Mouse (Mus musculus): ENCODE measurements around the gene Fam229a. TPM values are rescaled to one million over a fixed set of nuclear protein-coding genes. Genes with fewer than 3 reads are reported as not detected.

Gene Fam229a
- polyA plus RNA-seq, 1 experiment from 2014 or later: 1.4 TPM

Other genes with a start within 250 kb of the Fam229a start
- gene C77080, start 229.8 kb upstream of the Fam229a start, polyA plus RNA-seq (2015; fragmentation: Nextera tagmentation; extraction: Ambion mirVana): 7.0 and 10.8 TPM in 2 replicates
- gene Sync, start 203.6 kb upstream of the Fam229a start, polyA plus RNA-seq (2015; fragmentation: Nextera tagmentation; extraction: Ambion mirVana): 1.7 and 1.9 TPM in 2 replicates
- 238 and 242 TPM in 2 replicates for gene Rbbp4, start 155.8 kb upstream of the Fam229a start, polyA plus RNA-seq (2015; fragmentation: Nextera tagmentation; extraction: Ambion mirVana)
- gene Zbtb8os, start 155.5 kb upstream of the Fam229a start, polyA plus RNA-seq (2015; fragmentation: Nextera tagmentation; extraction: Ambion mirVana): 15.1 and 21.3 TPM in 2 replicates
- gene Zbtb8a, start 113.1 kb upstream of the Fam229a start, polyA plus RNA-seq (2015; fragmentation: Nextera tagmentation; extraction: Ambion mirVana): 21.7 and 22.0 TPM in 2 replicates
- 18.0 and 19.2 TPM in 2 replicates for gene Zbtb8b, start 50.3 kb upstream of the Fam229a start, polyA plus RNA-seq (2015; fragmentation: Nextera tagmentation; extraction: Ambion mirVana)
- 34.6 and 37.4 TPM in 2 replicates for gene Bsdc1, start 29.6 kb upstream of the Fam229a start, polyA plus RNA-seq (2015; fragmentation: Nextera tagmentation; extraction: Ambion mirVana)
- 0.72 and 0.79 TPM in 2 replicates for gene Tssk3, start 168 bp upstream of the Fam229a start, polyA plus RNA-seq (2015; fragmentation: Nextera tagmentation; extraction: Ambion mirVana)
- gene Marcksl1, start 22.4 kb downstream of the Fam229a start, polyA plus RNA-seq (2015; fragmentation: Nextera tagmentation; extraction: Ambion mirVana): 1,546 and 1,575 TPM in 2 replicates
- 80.5 and 90.0 TPM in 2 replicates for gene Hdac1, start 51.5 kb downstream of the Fam229a start, polyA plus RNA-seq (2015; fragmentation: Nextera tagmentation; extraction: Ambion mirVana)
- 13.5 and 13.9 TPM in 2 replicates for gene Lck, start 82.5 kb downstream of the Fam229a start, polyA plus RNA-seq (2015; fragmentation: Nextera tagmentation; extraction: Ambion mirVana)
- gene Fam167b, start 87.4 kb downstream of the Fam229a start, polyA plus RNA-seq (2015; fragmentation: Nextera tagmentation; extraction: Ambion mirVana): 0.35 and 0.58 TPM in 2 replicates
- gene Eif3i, start 109.5 kb downstream of the Fam229a start, polyA plus RNA-seq (2015; fragmentation: Nextera tagmentation; extraction: Ambion mirVana): 216 and 223 TPM in 2 replicates
- 185 and 190 TPM in 2 replicates for gene Tmem234, start 109.5 kb downstream of the Fam229a start, polyA plus RNA-seq (2015; fragmentation: Nextera tagmentation; extraction: Ambion mirVana)
- 2.1 and 3.9 TPM in 2 replicates for gene Dcdc2b, start 123.1 kb downstream of the Fam229a start, polyA plus RNA-seq (2015; fragmentation: Nextera tagmentation; extraction: Ambion mirVana)
- gene Iqcc, start 127.9 kb downstream of the Fam229a start, polyA plus RNA-seq (2015; fragmentation: Nextera tagmentation; extraction: Ambion mirVana): 27.6 and 33.4 TPM in 2 replicates
- 160 and 169 TPM in 2 replicates for gene Ccdc28b, start 132.8 kb downstream of the Fam229a start, polyA plus RNA-seq (2015; fragmentation: Nextera tagmentation; extraction: Ambion mirVana)
- 39.7 and 46.0 TPM in 2 replicates for gene Txlna, start 149.9 kb downstream of the Fam229a start, polyA plus RNA-seq (2015; fragmentation: Nextera tagmentation; extraction: Ambion mirVana)
- gene Kpna6, start 181.6 kb downstream of the Fam229a start, polyA plus RNA-seq (2015; fragmentation: Nextera tagmentation; extraction: Ambion mirVana): 18.2 and 20.3 TPM in 2 replicates
- gene Tmem39b, start 205.6 kb downstream of the Fam229a start, polyA plus RNA-seq (2015; fragmentation: Nextera tagmentation; extraction: Ambion mirVana): 12.7 and 14.8 TPM in 2 replicates

Measured in hindbrain, embryonic 16.5 days (tissue).